Mouse (Mus musculus): ENCODE results near the gene Git2. TPM values are rescaled to one million over a fixed set of nuclear protein-coding genes. Genes with fewer than 3 reads are reported as not detected.
A peak's percentile ranks its signal among the peaks of the same experiment; 100 is the strongest.

Git2 gene
- polyA plus RNA-seq, 1 experiment from 2014 or later: 29.1 TPM

GRCm38 (mm10) chr5:114761980-114762379 is 13.3 kb downstream of the Git2 start:
- Histone ChIP-seq H3K27ac (ENCODE audit: low read depth, low read length) (no peak overlapping the region), H3K36me3 (ENCODE audit: control insufficient read depth, insufficient read depth, low read length) (peaks cover 58% of the 10 kb centered on the region), H3K4me1 (ENCODE audit: control insufficient read depth, insufficient read depth, low read length) (no peaks in the 10 kb centered on the region), H3K9ac (ENCODE audit: low read length) (no peak overlapping the region), H3K4me3 (ENCODE audit: low read depth, low read length) (no peak overlapping the region), H3K27me3 (replicated peaks; ENCODE audit: control insufficient read depth, insufficient read depth, low read length) (no peaks in the 10 kb centered on the region), H3K4me2 (ENCODE audit: low read length) (no peak overlapping the region), H3K9me3 (replicated peaks; ENCODE audit: control insufficient read depth, low read length) (no peaks in the 10 kb centered on the region)
- DNase-seq (ENCODE audit: low spot score): no peak
- ATAC-seq: no peak
- WGBS: 89% methylated on average over 8 of the region's 8 CpGs

GRCm38 (mm10) chr5:114759536-114760090 is 15.7 kb downstream of the Git2 start:
- Histone ChIP-seq H3K27ac (ENCODE audit: low read depth, low read length) (no peak overlapping the region), H3K4me2 (ENCODE audit: low read length) (no peak overlapping the region), H3K4me3 (ENCODE audit: low read depth, low read length) (no peak overlapping the region), H3K4me1 (ENCODE audit: control insufficient read depth, insufficient read depth, low read length) (no peaks in the 10 kb centered on the region), H3K9ac (ENCODE audit: low read length) (no peak overlapping the region), H3K36me3 (ENCODE audit: control insufficient read depth, insufficient read depth, low read length) (peaks cover 72% of the 10 kb centered on the region), H3K9me3 (replicated peaks; ENCODE audit: control insufficient read depth, low read length) (no peaks in the 10 kb centered on the region), H3K27me3 (replicated peaks; ENCODE audit: control insufficient read depth, insufficient read depth, low read length) (no peaks in the 10 kb centered on the region)
- WGBS: 97% methylated on average over 5 of the region's 5 CpGs
- DNase-seq (ENCODE audit: low spot score) (no peak), ATAC-seq (no peak)

- peak overlapping the region; percentile 24; the same call in 1 of the 2 replicates for H3K27ac ChIP-seq (ENCODE audit: low read depth, low read length)
- H3K4me2 ChIP-seq (ENCODE audit: low read length): no peak overlapping the region
- no peak overlapping the region for H3K9ac ChIP-seq (ENCODE audit: low read length)
- peak; percentile 39 for DNase-seq (ENCODE audit: low spot score)
- peaks cover 84% of the 10 kb centered on the region for H3K36me3 ChIP-seq (ENCODE audit: control insufficient read depth, insufficient read depth, low read length)
- no peaks in the 10 kb centered on the region for H3K9me3 ChIP-seq (replicated peaks; ENCODE audit: control insufficient read depth, low read length)
- ATAC-seq: no peak
- no peaks in the 10 kb centered on the region for H3K4me1 ChIP-seq (ENCODE audit: control insufficient read depth, insufficient read depth, low read length)
- 86% methylated on average over 12 of the region's 12 CpGs for WGBS
- H3K27me3 ChIP-seq (replicated peaks; ENCODE audit: control insufficient read depth, insufficient read depth, low read length): no peaks in the 10 kb centered on the region
- H3K4me3 ChIP-seq (ENCODE audit: low read depth, low read length): no peak overlapping the region
Observed at GRCm38 (mm10) chr5:114753384-114753783, 21.9 kb downstream of the Git2 start.

GRCm38 (mm10) chr5:114752397-114752796 is 22.9 kb downstream of the Git2 start:
- no peaks in the 10 kb centered on the region for H3K27me3 ChIP-seq (replicated peaks; ENCODE audit: control insufficient read depth, insufficient read depth, low read length)
- no peaks in the 10 kb centered on the region for H3K9me3 ChIP-seq (replicated peaks; ENCODE audit: control insufficient read depth, low read length)
- no peak overlapping the region for H3K9ac ChIP-seq (ENCODE audit: low read length)
- WGBS: 91% methylated on average over 10 of the region's 10 CpGs
- no peak overlapping the region for H3K4me3 ChIP-seq (ENCODE audit: low read depth, low read length)
- H3K4me2 ChIP-seq (ENCODE audit: low read length): no peak overlapping the region
- DNase-seq (ENCODE audit: low spot score): no peak
- H3K4me1 ChIP-seq (ENCODE audit: control insufficient read depth, insufficient read depth, low read length): no peaks in the 10 kb centered on the region
- no peak overlapping the region for H3K27ac ChIP-seq (ENCODE audit: low read depth, low read length)
- peaks cover 86% of the 10 kb centered on the region for H3K36me3 ChIP-seq (ENCODE audit: control insufficient read depth, insufficient read depth, low read length)
- ATAC-seq: no peak

- no peak overlapping the region for H3K4me3 ChIP-seq (ENCODE audit: low read depth, low read length)
- no peak overlapping the region for H3K9ac ChIP-seq (ENCODE audit: low read length)
- H3K4me2 ChIP-seq (ENCODE audit: low read length): no peak overlapping the region
- no peaks in the 10 kb centered on the region for H3K4me1 ChIP-seq (ENCODE audit: control insufficient read depth, insufficient read depth, low read length)
- 85% methylated on average over 10 of the region's 10 CpGs for WGBS
- H3K36me3 ChIP-seq (ENCODE audit: control insufficient read depth, insufficient read depth, low read length): peaks cover 89% of the 10 kb centered on the region
- H3K27ac ChIP-seq (ENCODE audit: low read depth, low read length): no peak overlapping the region
- H3K27me3 ChIP-seq (replicated peaks; ENCODE audit: control insufficient read depth, insufficient read depth, low read length): no peaks in the 10 kb centered on the region
- ATAC-seq (no peak), DNase-seq (ENCODE audit: low spot score) (no peak)
- H3K9me3 ChIP-seq (replicated peaks; ENCODE audit: control insufficient read depth, low read length): no peaks in the 10 kb centered on the region
Observed at GRCm38 (mm10) chr5:114750325-114750724, 25.0 kb downstream of the Git2 start.

GRCm38 (mm10) chr5:114747521-114747920 is 27.8 kb downstream of the Git2 start:
- no peak overlapping the region for H3K27ac ChIP-seq (ENCODE audit: low read depth, low read length)
- no peaks in the 10 kb centered on the region for H3K27me3 ChIP-seq (replicated peaks; ENCODE audit: control insufficient read depth, insufficient read depth, low read length)
- ATAC-seq (no peak), DNase-seq (ENCODE audit: low spot score) (no peak)
- no peak overlapping the region for H3K4me3 ChIP-seq (ENCODE audit: low read depth, low read length)
- WGBS: 96% methylated on average over 5 of the region's 5 CpGs
- peaks cover 93% of the 10 kb centered on the region for H3K36me3 ChIP-seq (ENCODE audit: control insufficient read depth, insufficient read depth, low read length)
- H3K9ac ChIP-seq (ENCODE audit: low read length): no peak overlapping the region
- H3K4me1 ChIP-seq (ENCODE audit: control insufficient read depth, insufficient read depth, low read length): no peaks in the 10 kb centered on the region
- H3K9me3 ChIP-seq (replicated peaks; ENCODE audit: control insufficient read depth, low read length): no peaks in the 10 kb centered on the region
- no peak overlapping the region for H3K4me2 ChIP-seq (ENCODE audit: low read length)

GRCm38 (mm10) chr5:114746886-114747285 is 28.4 kb downstream of the Git2 start:
- Histone ChIP-seq H3K9ac (ENCODE audit: low read length) (no peak overlapping the region), H3K36me3 (ENCODE audit: control insufficient read depth, insufficient read depth, low read length) (peaks cover 93% of the 10 kb centered on the region), H3K4me2 (ENCODE audit: low read length) (no peak overlapping the region), H3K4me1 (ENCODE audit: control insufficient read depth, insufficient read depth, low read length) (no peaks in the 10 kb centered on the region), H3K9me3 (replicated peaks; ENCODE audit: control insufficient read depth, low read length) (no peaks in the 10 kb centered on the region), H3K27me3 (replicated peaks; ENCODE audit: control insufficient read depth, insufficient read depth, low read length) (no peaks in the 10 kb centered on the region), H3K27ac (ENCODE audit: low read depth, low read length) (no peak overlapping the region), H3K4me3 (ENCODE audit: low read depth, low read length) (no peak overlapping the region)
- ATAC-seq: no peak
- 87% methylated on average over 4 of the region's 4 CpGs for WGBS
- no peak for DNase-seq (ENCODE audit: low spot score)

GRCm38 (mm10) chr5:114745581-114745980 is 29.7 kb downstream of the Git2 start:
- Histone ChIP-seq H3K4me1 (ENCODE audit: control insufficient read depth, insufficient read depth, low read length) (no peaks in the 10 kb centered on the region), H3K4me3 (ENCODE audit: low read depth, low read length) (no peak overlapping the region), H3K27ac (ENCODE audit: low read depth, low read length) (no peak overlapping the region), H3K9ac (ENCODE audit: low read length) (no peak overlapping the region), H3K27me3 (replicated peaks; ENCODE audit: control insufficient read depth, insufficient read depth, low read length) (no peaks in the 10 kb centered on the region), H3K4me2 (ENCODE audit: low read length) (no peak overlapping the region), H3K9me3 (replicated peaks; ENCODE audit: control insufficient read depth, low read length) (no peaks in the 10 kb centered on the region), H3K36me3 (ENCODE audit: control insufficient read depth, insufficient read depth, low read length) (peaks cover 91% of the 10 kb centered on the region)
- ATAC-seq (no peak), DNase-seq (ENCODE audit: low spot score) (no peak)
- 89% methylated on average over 5 of the region's 5 CpGs for WGBS

- Histone ChIP-seq H3K36me3 (ENCODE audit: control insufficient read depth, insufficient read depth, low read length) (peaks cover 94% of the 10 kb centered on the region), H3K9me3 (replicated peaks; ENCODE audit: control insufficient read depth, low read length) (no peaks in the 10 kb centered on the region), H3K4me3 (ENCODE audit: low read depth, low read length) (no peak overlapping the region), H3K4me2 (ENCODE audit: low read length) (no peak overlapping the region), H3K4me1 (ENCODE audit: control insufficient read depth, insufficient read depth, low read length) (no peaks in the 10 kb centered on the region), H3K27me3 (replicated peaks; ENCODE audit: control insufficient read depth, insufficient read depth, low read length) (no peaks in the 10 kb centered on the region), H3K9ac (ENCODE audit: low read length) (no peak overlapping the region), H3K27ac (ENCODE audit: low read depth, low read length) (no peak overlapping the region)
- 93% methylated on average over 8 of the region's 8 CpGs for WGBS
- no peak for DNase-seq (ENCODE audit: low spot score)
- ATAC-seq: no peak
Observed at GRCm38 (mm10) chr5:114743697-114744090, 31.6 kb downstream of the Git2 start.

Data from forebrain, embryonic 14.5 days (tissue).